Mouse (Mus musculus): Measurements from ENCODE around the gene Timm44. TPM values are rescaled to one million over a fixed set of nuclear protein-coding genes. Genes with fewer than 3 reads are reported as not detected.

Gene Timm44
- total RNA-seq, 1 experiment, result 72.5 TPM

GRCm38 (mm10) chr8:4252934-4253841 lies 22.5 kb downstream of the Timm44 start, which contains the start of gene Snapc2:
Gene Snapc2, plus strand, starts transcription at chr8:4253080.
- TF ChIP-seq MAFK (IDR thresholded peaks at IDR 0.05; ENCODE audit: insufficient read depth, low read depth, low read length) (no peak), HCFC1 (IDR thresholded peaks at IDR 0.05; ENCODE audit: borderline replicate concordance, insufficient read depth, low read length) (0 out of 2 replicates have a peak, but pooled peaks have one; percentile 12)
- Histone ChIP-seq H3K27ac (ENCODE audit: insufficient read depth, low read depth, low read length, poor library complexity, severe bottlenecking) (no peak within 1 kb of the TSS; the same call in 1 of the 2 replicates), H3K9ac (ENCODE audit: insufficient read depth, low read depth, low read length, poor library complexity, severe bottlenecking) (peak within 1 kb of the TSS; percentile 91), H3K9me3 (ENCODE audit: control insufficient read depth, insufficient read depth, low read depth, low read length) (no peaks in the 10 kb centered on the region), H3K36me3 (ENCODE audit: control insufficient read depth, insufficient read depth, low read length, poor library complexity, severe bottlenecking) (peaks cover 7% of the 10 kb centered on the region), H3K4me3 (ENCODE audit: insufficient read depth in 1 of 2, low read depth in 1 of 2, low read length in 2 of 2, poor library complexity in 1 of 2, severe bottlenecking in 1 of 2) (peak within 1 kb of the TSS; percentile 96 to 97), H3K4me1 (ENCODE audit: control insufficient read depth in 2 of 2, insufficient read depth in 2 of 2, low read length in 2 of 2, poor library complexity in 1 of 2) (peaks cover 11 to 19% of the 10 kb centered on the region in 2 experiments; a peak in 1 of 4 replicates)
- peak; percentile 91 for DNase-seq (ENCODE audit: low read depth, low spot score)
- in situ Hi-C loops (cut with MboI; ENCODE audit: low sequenced_read_pairs in 2 of 2, unreplicated experiment in 2 of 2), result no loop called here

DNA sequence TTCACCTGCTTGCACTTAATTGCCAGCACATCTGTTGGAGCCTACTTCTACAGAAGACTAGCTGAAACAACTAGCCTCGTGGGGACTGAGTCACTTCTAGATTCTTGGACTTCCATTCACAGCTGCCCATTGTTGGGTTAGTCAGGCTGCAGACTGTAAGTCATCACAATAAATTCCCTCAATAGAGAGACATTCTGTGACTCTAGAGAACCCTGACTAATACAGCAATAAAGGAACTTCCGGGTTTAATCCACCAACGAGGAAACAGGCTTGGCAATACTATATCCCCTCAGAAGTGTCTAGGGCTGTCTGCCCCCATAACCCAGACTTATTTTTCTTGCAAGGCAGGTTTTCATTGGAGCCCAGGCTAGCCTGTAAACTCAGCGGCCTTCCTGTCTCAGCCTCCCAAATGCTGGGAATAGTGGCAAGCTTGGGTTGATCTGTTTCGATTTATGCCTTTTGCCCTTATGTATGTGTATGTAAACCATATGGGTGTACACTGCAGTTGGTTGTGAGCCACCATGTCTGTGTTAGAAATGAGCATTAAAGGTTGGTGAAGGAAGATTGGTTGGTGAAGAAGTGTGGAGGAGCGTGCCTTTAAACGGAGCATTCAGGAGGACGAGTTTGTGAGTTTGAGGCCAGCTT lies 23.5 kb downstream of the Timm44 start:
- Histone ChIP-seq H3K4me3 (ENCODE audit: insufficient read depth in 1 of 2, low read depth in 1 of 2, low read length in 2 of 2, poor library complexity in 1 of 2, severe bottlenecking in 1 of 2) (peak overlapping the region in 1 of 2 experiments; percentile 97; a peak in 2 of 4 replicates), H3K27ac (ENCODE audit: insufficient read depth, low read depth, low read length, poor library complexity, severe bottlenecking) (no peak overlapping the region), H3K9me3 (ENCODE audit: control insufficient read depth, insufficient read depth, low read depth, low read length) (no peaks in the 10 kb centered on the region), H3K36me3 (ENCODE audit: control insufficient read depth, insufficient read depth, low read length, poor library complexity, severe bottlenecking) (peaks cover 7% of the 10 kb centered on the region), H3K9ac (ENCODE audit: insufficient read depth, low read depth, low read length, poor library complexity, severe bottlenecking) (peak overlapping the region; percentile 46; the same call in 1 of the 2 replicates), H3K4me1 (ENCODE audit: control insufficient read depth in 2 of 2, insufficient read depth in 2 of 2, low read length in 2 of 2, poor library complexity in 1 of 2) (peaks cover 8 to 19% of the 10 kb centered on the region in 2 experiments; a peak in 2 of 4 replicates)
- DNase-seq (ENCODE audit: low read depth, low spot score), result no peak
- in situ Hi-C loops (cut with MboI; ENCODE audit: low sequenced_read_pairs in 2 of 2, unreplicated experiment in 2 of 2), result no loop called here
- TF ChIP-seq ZNF384 (IDR thresholded peaks at IDR 0.05; ENCODE audit: low read depth, low read length), result no peak
- TF ChIP-seq HCFC1 (IDR thresholded peaks at IDR 0.05; ENCODE audit: borderline replicate concordance, insufficient read depth, low read length), result no peak
- TF ChIP-seq CHD2 (IDR thresholded peaks at IDR 0.05; ENCODE audit: low read depth, low read length), result no peak
- no peak for TF ChIP-seq ZC3H11A (IDR thresholded peaks at IDR 0.05; ENCODE audit: borderline replicate concordance, low read depth, low read length)
- TF ChIP-seq MAFK (IDR thresholded peaks at IDR 0.05; ENCODE audit: insufficient read depth, low read depth, low read length), result no peak

- no peak for DNase-seq (ENCODE audit: low read depth, low spot score)
- Histone ChIP-seq H3K9ac (ENCODE audit: insufficient read depth, low read depth, low read length, poor library complexity, severe bottlenecking) (peak overlapping the region; percentile 19), H3K36me3 (ENCODE audit: control insufficient read depth, insufficient read depth, low read length, poor library complexity, severe bottlenecking) (peaks cover 15% of the 10 kb centered on the region), H3K4me3 (ENCODE audit: insufficient read depth in 1 of 2, low read depth in 1 of 2, low read length in 2 of 2, poor library complexity in 1 of 2, severe bottlenecking in 1 of 2) (peak overlapping the region; percentile 45 to 51; a peak in 2 of 4 replicates), H3K4me1 (ENCODE audit: control insufficient read depth in 2 of 2, insufficient read depth in 2 of 2, low read length in 2 of 2, poor library complexity in 1 of 2) (peaks cover 8 to 21% of the 10 kb centered on the region in 2 experiments; a peak in 2 of 4 replicates), H3K9me3 (ENCODE audit: control insufficient read depth, insufficient read depth, low read depth, low read length) (no peaks in the 10 kb centered on the region), H3K27ac (ENCODE audit: insufficient read depth, low read depth, low read length, poor library complexity, severe bottlenecking) (no peak overlapping the region)
- in situ Hi-C loops (cut with MboI; ENCODE audit: low sequenced_read_pairs in 2 of 2, unreplicated experiment in 2 of 2), result no loop called here
- TF ChIP-seq MAFK (IDR thresholded peaks at IDR 0.05; ENCODE audit: insufficient read depth, low read depth, low read length) (no peak), ZC3H11A (IDR thresholded peaks at IDR 0.05; ENCODE audit: borderline replicate concordance, low read depth, low read length) (no peak), ZNF384 (IDR thresholded peaks at IDR 0.05; ENCODE audit: low read depth, low read length) (no peak), HCFC1 (IDR thresholded peaks at IDR 0.05; ENCODE audit: borderline replicate concordance, insufficient read depth, low read length) (no peak), CHD2 (IDR thresholded peaks at IDR 0.05; ENCODE audit: low read depth, low read length) (no peak)
Observed at GRCm38 (mm10) chr8:4250306-4250970, 25.3 kb downstream of the Timm44 start.

DNA sequence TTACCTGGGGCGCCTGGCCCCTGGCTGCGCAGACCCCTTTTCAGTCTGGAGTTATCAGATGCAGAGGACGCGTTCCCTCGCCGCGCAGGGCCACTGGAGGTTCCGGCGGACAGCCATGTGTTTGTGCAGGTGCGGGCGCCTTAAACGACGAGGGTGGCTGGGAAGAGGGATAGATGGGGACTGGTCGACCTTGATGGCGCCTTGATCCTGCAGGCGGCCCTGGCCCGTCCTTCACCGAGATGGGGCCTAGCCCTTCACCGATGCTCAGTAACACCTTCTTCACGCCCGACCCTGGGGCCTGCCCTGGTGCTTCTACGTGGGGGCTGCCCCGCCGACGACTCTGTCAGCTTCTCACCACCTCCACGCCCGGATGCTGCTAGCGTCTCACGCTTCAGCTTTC lies 26.5 kb downstream of the Timm44 start:
- DNase-seq (ENCODE audit: low read depth, low spot score), result no peak
- peaks cover 17% of the 10 kb centered on the region for H3K36me3 ChIP-seq (ENCODE audit: control insufficient read depth, insufficient read depth, low read length, poor library complexity, severe bottlenecking)
- in situ Hi-C loops (cut with MboI; ENCODE audit: low sequenced_read_pairs in 2 of 2, unreplicated experiment in 2 of 2), result no loop called here
- TF ChIP-seq ZNF384 (IDR thresholded peaks at IDR 0.05; ENCODE audit: low read depth, low read length), result no peak
- H3K9me3 ChIP-seq (ENCODE audit: control insufficient read depth, insufficient read depth, low read depth, low read length), result no peaks in the 10 kb centered on the region
- peak overlapping the region; percentile 19 for H3K9ac ChIP-seq (ENCODE audit: insufficient read depth, low read depth, low read length, poor library complexity, severe bottlenecking)
- H3K4me3 ChIP-seq (ENCODE audit: insufficient read depth in 1 of 2, low read depth in 1 of 2, low read length in 2 of 2, poor library complexity in 1 of 2, severe bottlenecking in 1 of 2), result peak overlapping the region; percentile 16 to 45; a peak in 3 of 4 replicates
- no peak overlapping the region for H3K27ac ChIP-seq (ENCODE audit: insufficient read depth, low read depth, low read length, poor library complexity, severe bottlenecking)
- H3K4me1 ChIP-seq (ENCODE audit: control insufficient read depth in 2 of 2, insufficient read depth in 2 of 2, low read length in 2 of 2, poor library complexity in 1 of 2), result peaks cover 8 to 20% of the 10 kb centered on the region in 2 experiments; a peak in 2 of 4 replicates
